Mouse (Mus musculus) urinary bladder, postnatal 25 days (tissue): ENCODE results near the gene Zdhhc7.

Experiments
- DNase-seq: peaks from one replicate; pipeline ENCODE4 v3.0.0; 2022; ENCODE audit warnings: low spot score

Gene Zdhhc7

DNA sequence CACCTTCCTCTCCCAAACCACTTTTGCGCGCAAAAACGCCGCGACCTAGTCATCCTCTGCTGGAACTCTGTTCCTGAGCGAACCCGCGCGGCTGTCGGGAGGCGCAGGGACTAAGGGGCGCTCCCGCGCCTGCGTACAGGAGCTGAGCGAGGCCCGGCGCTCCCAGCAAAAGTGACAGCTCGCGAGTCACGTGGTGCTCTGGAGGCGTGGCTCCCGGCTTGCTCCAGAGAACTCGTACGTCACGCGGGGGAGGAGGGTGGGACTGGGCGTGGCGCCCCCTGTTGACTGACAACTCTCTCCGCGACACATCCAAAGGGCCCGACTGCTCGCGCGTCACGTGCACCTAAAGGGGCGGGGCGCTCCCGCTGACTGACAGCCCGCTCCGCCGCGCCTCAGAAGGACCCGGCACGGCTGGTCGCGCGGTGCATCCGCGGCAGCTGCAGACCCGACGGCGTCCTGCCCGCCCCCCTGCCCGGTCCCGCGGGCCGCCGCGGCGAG is 12.5 kb upstream of the Zdhhc7 start, which contains the start of gene 6430548M08Rik:
Gene 6430548M08Rik, plus strand, starts transcription at position 395 of the 498 bp plus-strand sequence.
- peak; percentile 99 for DNase-seq

GRCm38 (mm10) chr8:120113306-120113705 is 12.0 kb upstream of the Zdhhc7 start:
- no peak for DNase-seq

DNA sequence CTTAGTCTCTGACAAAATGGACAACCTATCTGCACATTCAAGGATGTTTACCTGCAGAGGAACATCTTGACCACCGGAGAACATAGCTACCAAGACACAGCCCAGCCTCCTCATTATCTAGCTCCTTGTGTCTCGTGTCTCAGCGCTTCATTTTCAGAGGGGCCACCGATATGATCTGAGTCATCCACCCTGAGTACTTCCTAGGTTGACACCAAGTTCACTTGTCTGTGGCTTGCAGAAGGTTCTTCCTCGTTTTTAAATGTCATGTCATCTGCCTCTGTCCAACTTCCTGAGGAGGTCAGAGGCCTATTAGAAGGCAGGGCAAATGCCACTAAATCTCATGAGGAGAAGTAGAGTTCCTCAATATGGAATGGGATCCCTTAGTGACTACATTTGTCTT is 11.3 kb upstream of the Zdhhc7 start:
- no peak for DNase-seq

DNA sequence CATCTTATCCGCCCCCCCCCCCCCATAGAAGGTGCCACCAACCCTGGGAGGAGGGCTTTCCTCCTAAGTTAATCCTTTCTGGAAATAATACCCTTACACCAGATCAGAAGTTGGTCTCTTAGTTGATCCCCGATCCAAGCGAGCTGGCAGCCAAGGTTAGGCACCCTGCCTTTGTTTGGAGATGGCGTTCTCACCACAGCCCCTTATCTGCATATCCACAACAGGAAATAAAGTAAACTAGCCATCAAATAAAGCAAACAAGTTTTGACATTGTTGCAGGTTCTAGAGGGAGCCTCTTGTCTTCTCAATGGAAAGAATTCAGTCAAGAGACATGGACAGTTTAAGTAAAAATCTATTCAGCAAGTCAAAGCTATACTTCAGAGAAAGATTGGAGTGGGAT is 10.1 kb upstream of the Zdhhc7 start:
- DNase-seq: no peak

- no peak for DNase-seq
Observed at GRCm38 (mm10) chr8:120110966-120111365, 9.7 kb upstream of the Zdhhc7 start.

DNA sequence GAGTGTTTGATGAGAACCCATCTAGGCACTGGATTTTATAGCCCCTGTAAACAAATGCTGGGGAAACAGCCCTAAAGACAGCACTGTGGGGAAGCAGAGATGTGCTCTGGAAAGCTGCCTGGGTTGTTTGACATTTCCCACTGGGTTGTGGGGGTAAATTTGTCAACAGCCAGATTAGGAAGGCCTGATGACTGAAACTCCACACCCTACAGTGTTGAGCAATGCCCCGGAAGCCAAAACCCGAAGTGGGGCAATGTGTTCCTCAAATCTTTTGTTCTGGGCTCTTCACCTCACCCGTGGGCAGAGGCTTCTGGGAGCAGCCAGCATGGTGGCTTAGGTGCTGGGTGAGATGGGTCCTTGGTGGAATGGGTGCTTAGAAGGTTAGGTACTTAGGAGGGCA is 7.9 kb upstream of the Zdhhc7 start:
- no peak for DNase-seq

DNA sequence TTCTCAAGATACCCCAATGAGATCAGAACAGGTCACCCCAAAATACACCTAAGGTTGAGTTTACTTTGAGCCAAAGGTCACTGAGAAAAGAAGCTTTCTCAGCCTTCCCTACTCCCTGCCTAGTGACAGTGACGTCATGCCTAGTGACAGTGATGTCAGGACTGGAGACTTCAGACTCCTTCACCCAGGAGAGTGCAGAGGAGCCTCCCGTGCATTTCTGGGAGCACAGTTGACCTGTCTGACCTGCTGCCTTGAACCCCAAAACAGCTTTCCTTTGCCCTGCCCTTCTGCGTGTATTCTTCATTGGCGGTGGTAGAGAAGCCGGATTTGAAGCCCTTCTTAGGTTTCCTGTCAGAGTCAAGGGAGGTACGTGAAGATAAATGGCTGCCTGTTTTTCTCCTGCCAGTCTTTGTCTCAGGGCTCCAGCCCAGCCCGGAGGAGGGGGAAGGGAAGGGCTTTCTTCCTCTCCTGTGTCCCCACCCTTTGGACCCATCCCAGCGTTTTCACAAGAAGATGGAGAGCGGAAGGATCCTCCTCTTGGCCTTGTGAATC is 3.5 kb upstream of the Zdhhc7 start:
- DNase-seq: peak; percentile 60

- DNase-seq: no peak
Observed at GRCm38 (mm10) chr8:120103916-120104315, 2.6 kb upstream of the Zdhhc7 start.

GRCm38 (mm10) chr8:120100388-120101067 is 754 bp downstream of the Zdhhc7 start:
- no peak for DNase-seq

DNA sequence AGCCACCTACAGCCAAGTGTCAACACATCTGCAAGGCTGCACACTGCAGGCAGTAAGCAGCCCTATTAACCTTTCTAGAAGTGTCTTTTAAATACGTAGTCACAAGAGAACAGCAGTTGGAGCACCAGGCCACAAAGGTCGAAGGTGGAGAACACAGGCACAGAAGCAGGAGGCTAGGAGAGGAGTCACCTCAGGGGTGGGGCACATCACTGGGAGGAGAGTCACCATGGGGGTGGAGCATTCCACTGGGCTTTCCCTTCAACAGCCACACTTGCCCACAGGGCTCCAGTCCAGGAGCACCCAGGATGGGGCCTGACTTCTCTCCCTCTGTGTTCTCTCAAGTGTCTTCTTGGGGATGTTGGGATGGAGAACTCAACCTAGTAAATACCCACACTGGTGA is 4.8 kb downstream of the Zdhhc7 start:
- DNase-seq: no peak

DNA sequence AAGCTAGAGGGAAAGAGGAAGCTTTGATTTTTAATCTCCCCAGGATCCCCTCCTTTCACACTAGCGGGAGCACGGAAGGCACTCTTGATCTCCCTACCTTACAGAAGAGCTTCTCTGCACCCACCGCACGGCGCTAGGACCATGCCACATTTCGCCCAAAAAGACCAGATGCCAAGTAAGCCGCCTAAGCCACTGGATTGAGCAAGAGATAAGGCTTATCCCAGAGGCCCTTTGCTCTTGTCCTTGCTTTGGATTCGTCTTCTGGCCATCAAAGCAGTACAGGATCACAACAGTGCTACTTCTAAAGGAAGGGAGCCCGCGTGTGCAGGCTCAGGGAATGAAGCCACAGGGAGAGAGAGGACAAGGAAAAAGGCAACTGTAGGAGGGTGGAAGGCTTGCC is 6.5 kb downstream of the Zdhhc7 start:
- DNase-seq: no peak

DNA sequence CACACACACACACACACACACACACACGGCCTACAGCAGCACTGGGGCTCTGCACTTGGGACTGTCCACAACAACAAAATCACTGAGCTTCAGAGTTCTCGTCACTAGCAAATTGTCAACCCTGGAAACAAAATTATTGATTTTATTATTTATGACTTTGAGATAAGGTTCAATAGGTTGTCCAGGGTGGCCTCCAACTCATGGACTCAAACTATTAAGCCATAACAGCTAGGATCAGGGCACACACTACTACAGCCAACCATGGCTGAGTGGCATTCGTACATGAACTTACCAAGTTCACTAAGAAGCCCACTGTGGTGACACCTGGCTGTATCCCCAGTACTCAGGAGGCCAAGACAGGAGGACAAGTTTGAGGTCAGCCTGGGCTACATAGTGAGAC is 8.2 kb downstream of the Zdhhc7 start:
- no peak for DNase-seq

DNA sequence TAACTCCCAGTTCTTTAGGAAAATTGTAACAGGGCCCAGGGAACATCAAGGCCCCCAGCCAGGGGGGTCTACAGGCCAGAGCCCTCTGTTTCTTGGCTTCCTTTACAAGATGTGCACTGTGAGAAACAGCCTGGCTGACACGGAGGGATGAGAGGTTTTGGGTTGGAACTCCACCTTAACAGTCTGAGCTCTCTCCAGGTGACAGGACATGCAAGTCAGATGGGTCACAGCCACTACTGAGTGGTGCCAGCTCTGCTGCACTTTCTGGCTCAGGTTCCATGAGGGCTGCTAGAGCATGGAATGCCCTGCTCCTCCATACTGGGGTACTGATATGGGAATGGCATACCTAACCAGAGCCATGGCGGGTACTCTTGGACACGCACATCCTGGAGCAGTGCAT is 10.2 kb downstream of the Zdhhc7 start:
- no peak for DNase-seq

GRCm38 (mm10) chr8:120089511-120089910 is 11.8 kb downstream of the Zdhhc7 start:
- no peak for DNase-seq

- no peak for DNase-seq
Observed at GRCm38 (mm10) chr8:120084783-120085182, 16.5 kb downstream of the Zdhhc7 start.

GRCm38 (mm10) chr8:120083261-120083660 is 18.0 kb downstream of the Zdhhc7 start:
- no peak for DNase-seq

DNA sequence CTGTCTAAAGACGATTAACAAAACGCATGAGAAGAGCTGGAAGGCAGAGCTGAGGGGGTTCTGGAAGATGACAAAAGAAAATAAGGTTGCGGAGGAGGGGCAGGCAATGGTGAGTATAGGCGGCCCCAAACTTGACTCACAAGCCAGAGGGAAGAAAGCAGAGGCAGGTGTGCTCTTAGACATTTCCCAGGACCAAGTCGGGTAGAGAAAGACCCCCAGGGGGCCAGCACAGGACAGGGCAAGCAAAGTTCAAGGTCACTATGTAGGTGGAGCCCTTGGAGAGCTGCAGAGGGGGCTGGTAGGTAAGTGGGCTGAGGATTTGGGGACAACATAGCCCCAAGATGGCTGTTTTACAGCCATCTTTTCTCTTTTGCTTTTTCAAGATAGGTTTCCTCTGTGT is 21.9 kb downstream of the Zdhhc7 start:
- no peak for DNase-seq

- DNase-seq: peak; percentile 84
Observed at GRCm38 (mm10) chr8:120078080-120078479, 23.2 kb downstream of the Zdhhc7 start.

GRCm38 (mm10) chr8:120075347-120075746 is 25.9 kb downstream of the Zdhhc7 start:
- no peak for DNase-seq

GRCm38 (mm10) chr8:120074516-120074915 is 26.8 kb downstream of the Zdhhc7 start:
- no peak for DNase-seq

- DNase-seq: no peak
Observed at GRCm38 (mm10) chr8:120072827-120073226, 28.5 kb downstream of the Zdhhc7 start.

GRCm38 (mm10) chr8:120072259-120072658 is 29.0 kb downstream of the Zdhhc7 start:
- peak; percentile 52 for DNase-seq

GRCm38 (mm10) chr8:120071684-120072083 is 29.6 kb downstream of the Zdhhc7 start:
- peak; percentile 83 for DNase-seq
